Mouse (Mus musculus): ENCODE data around the gene Map3k5.

DNA sequence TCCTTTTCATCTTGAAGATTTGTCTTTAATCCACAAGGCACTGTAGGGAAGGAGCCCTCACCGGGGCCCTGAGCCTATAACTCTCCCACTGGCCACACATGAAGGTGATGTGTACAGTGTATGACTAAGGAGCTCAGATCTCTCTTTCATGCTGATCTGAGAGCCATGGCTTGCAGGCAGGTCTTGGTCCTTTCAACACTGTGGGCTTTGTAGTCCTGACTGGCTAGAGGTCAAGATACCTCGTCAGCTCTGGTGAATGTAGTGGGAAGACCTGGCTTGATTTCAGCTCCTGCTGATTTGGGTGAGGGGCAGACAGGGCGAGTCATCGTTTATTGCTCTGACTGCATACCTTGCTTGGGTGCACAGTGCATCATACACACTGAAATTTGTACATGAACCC lies 171.3 kb downstream of the Map3k5 start:
- no peak for TF ChIP-seq CTCF (IDR thresholded peaks at IDR 0.05; ENCODE audit: insufficient read depth, low read length)
- no peak for TF ChIP-seq POLR2A (IDR thresholded peaks at IDR 0.05; ENCODE audit: borderline replicate concordance, extremely low read depth, low read depth, low read length)

Data from lung, adult 2 months (tissue).